Mouse (Mus musculus) MEL (cell line): ENCODE measurements around the gene Kcnk2.

ENCODE experiments used
- CTCF ChIP-seq, 3 experiments: IDR thresholded peaks in 2 of 3; conservative IDR thresholded peaks in 1 of 3; 2 replicates each; pipeline ENCODE4 v1.5.1; 2011 to 2012; ENCODE audit warnings: low read length in 3 of 3, low read depth in 2 of 3, mild to moderate bottlenecking in 2 of 3, improper control_type of control experiment in 1 of 3, inconsistent platforms in 1 of 3, mixed read lengths in 1 of 3, moderate library complexity in 1 of 3; ENCODE audit not compliant: control insufficient read depth in 1 of 3, insufficient read depth in 1 of 3, poor library complexity in 1 of 3, severe bottlenecking in 1 of 3
- TAL1 ChIP-seq: IDR thresholded peaks from 2 replicates; pipeline ENCODE4 v1.6.1; 2012; ENCODE audit warnings: mild to moderate bottlenecking, inconsistent platforms, low read length, moderate library complexity, mixed read lengths

- TF ChIP-seq TAL1 (no peak), CTCF (IDR thresholded peaks at IDR 0.05 in 2 of 3, conservative IDR thresholded peaks at IDR 0.05 in 1 of 3; ENCODE audit: control insufficient read depth in 1 of 3, insufficient read depth in 1 of 3, low read depth in 2 of 3, low read length in 3 of 3, poor library complexity in 1 of 3, severe bottlenecking in 1 of 3) (no peak)
Measured at GRCm38 (mm10) chr1:189345166-189345565, 56.9 kb downstream of the Kcnk2 start.
